Mouse (Mus musculus) brain, embryonic 14.5 days (tissue): ENCODE measurements at regions not wholly inside any gene's neighbourhood (a gene's known extent, or its start where the extent isn't known, plus 50 kb on each side); places are given as distances from the start of the nearest gene placed in this dataset.

Experiments used
- DNase-seq: peaks from one replicate; pipeline ENCODE4 v3.0.0-alpha.2; 2011; ENCODE audit warnings: low read depth
- CTCF ChIP-seq: fragments of 200-500 bp; IDR thresholded peaks from 2 replicates; pipeline ENCODE4 v1.5.1; 2012; ENCODE audit warnings: inconsistent platforms, mild to moderate bottlenecking, moderate library complexity, borderline replicate concordance; ENCODE audit not compliant: insufficient read depth, insufficient read length; ENCODE audit errors: extremely low read depth
- POLR2A ChIP-seq: fragments of 200-500 bp; IDR thresholded peaks from 2 replicates; pipeline ENCODE4 v1.6.1; 2012; ENCODE audit warnings: mild to moderate bottlenecking, inconsistent platforms, borderline replicate concordance; ENCODE audit not compliant: poor library complexity, insufficient read depth, insufficient read length, severe bottlenecking; ENCODE audit errors: extremely low read depth

DNA sequence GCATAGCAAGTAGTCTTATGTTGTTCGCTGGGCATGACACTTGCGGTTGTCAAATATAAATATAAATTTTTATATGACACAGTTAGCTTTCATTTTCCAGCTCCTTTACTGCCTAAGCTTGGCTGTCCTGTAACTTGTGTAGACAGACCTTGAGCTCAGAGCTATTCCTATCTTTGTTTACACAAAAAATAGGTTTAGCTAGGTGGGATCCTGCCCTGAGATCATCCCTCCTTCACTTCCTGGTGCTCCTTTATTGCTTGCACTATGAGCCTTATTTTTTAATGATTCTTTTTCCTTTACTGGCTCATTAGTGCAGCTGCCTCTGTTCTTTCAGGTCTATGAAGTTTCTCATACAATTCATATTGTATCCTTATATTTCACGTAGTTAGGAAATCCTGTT is 375.6 kb upstream of the Tfap2d start:
- TF ChIP-seq CTCF (no peak), POLR2A (no peak)
- DNase-seq: no peak

DNA sequence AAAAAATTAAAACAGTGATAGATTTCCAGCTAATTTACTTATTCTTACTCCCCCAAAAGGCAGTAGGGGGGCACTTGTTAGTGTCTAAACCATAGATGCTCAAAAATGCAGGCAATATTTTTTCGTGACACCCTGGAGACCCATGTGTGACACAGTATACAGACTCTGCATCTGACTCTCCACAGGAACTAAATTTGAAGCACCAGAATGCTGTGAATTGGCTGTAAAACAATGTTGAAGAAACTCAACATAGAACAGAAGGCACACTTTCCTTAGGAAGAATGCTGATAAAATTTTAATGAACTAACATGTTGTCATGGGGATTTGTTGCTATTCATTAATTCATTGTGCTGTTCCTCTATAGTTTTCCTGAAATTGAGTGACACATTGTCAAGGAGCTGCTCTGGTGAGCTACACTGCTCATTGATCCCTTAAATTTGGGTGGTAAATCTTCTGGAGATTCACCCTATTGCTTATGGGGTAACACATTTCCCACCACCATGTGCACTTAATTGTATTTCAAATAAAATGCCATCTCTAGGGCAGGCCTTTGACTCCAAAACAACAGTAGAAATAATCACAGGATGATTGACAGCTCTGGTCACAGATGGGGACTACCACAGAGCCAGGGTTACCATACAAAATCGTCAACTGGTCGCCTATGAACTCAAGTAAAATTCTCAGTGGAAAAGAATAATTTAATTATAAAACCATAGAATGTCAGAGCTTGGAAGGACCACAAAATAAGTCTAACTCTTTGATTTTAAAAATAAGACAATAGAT is 344.3 kb upstream of the Tfap2d start:
- no peak for TF ChIP-seq POLR2A
- no peak for TF ChIP-seq CTCF
- peak; percentile 70 for DNase-seq

DNA sequence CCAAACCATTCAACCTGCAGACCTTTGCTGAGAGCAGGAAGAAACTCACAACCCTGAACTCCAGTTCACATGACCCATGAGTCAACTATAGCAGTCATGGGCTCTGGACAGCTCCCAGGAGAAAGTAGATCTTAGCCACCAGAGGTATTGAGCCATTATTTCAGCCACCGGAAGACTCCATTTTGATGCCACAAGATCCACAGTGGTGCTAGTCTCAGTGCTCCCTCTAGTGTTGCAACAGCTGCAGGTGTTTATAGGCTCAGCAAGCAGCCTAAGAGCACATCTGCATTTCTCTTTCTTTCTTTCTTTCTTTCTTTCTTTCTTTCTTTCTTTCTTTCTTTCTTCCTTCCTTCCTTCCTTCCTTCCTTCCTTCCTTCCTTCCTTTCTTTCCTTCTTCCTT is 309.2 kb upstream of the Tfap2d start:
- DNase-seq: peak; percentile 16
- no peak for TF ChIP-seq POLR2A
- peak; percentile 23; the same call in 1 of the 2 replicates for TF ChIP-seq CTCF
